Mouse (Mus musculus) spleen, adult 2 months (tissue): ENCODE measurements around the gene Pakap.

Experiments used
- CTCF ChIP-seq: fragments of 200-500 bp; IDR thresholded peaks from 2 replicates; pipeline ENCODE4 v1.5.1; 2011; ENCODE audit warnings: mild to moderate bottlenecking, inconsistent platforms; ENCODE audit not compliant: insufficient read depth, insufficient read length, insufficient replicate concordance; ENCODE audit errors: extremely low read depth
- POLR2A ChIP-seq: fragments of 200-500 bp; IDR thresholded peaks from 2 replicates; pipeline ENCODE4 v1.6.1; 2011; ENCODE audit warnings: low read depth, low read length, inconsistent platforms

DNA sequence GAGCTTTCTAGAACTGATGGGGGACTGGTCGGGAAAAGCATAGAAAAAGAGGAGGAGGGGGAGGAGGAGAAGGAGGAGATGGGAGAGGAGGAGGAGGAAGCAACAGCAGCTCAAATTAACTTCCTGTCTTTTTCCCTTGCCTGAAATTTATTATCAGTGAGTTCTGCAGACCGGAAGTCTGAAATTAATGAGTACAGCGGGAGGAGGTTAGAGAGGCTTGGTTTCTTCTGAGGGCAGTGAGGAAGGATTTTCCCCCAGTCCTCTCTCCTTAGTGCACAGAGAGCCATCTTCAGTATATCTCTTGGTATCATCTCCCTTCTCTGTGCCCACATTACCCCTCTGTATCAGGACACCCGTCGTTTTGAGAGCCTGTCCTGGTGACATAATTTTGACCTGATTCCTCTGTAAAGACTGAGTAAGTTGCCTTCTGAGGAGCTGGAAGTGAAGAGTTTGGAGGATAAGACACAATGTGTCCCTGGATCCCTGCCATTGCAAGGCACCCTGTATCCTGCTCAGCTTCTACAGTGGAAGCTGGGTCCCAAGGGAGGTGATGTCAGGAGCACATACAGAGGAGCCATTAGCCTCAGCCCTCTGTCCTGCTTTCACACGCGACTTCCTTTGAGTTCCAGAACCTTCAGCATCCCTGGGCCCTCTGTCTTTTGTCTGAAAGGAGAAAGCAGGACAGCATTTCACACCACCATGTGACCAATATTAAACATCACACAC is 19.1 kb downstream of the Pakap start:
- TF ChIP-seq POLR2A (no peak), CTCF (no peak)
